Mouse (Mus musculus): Measurements from ENCODE around the gene Alkbh6. TPM values are rescaled to one million over a fixed set of nuclear protein-coding genes. Genes with fewer than 3 reads are reported as not detected.

Alkbh6 gene
- polyA plus RNA-seq, 1 experiment: 28.7 TPM

DNA sequence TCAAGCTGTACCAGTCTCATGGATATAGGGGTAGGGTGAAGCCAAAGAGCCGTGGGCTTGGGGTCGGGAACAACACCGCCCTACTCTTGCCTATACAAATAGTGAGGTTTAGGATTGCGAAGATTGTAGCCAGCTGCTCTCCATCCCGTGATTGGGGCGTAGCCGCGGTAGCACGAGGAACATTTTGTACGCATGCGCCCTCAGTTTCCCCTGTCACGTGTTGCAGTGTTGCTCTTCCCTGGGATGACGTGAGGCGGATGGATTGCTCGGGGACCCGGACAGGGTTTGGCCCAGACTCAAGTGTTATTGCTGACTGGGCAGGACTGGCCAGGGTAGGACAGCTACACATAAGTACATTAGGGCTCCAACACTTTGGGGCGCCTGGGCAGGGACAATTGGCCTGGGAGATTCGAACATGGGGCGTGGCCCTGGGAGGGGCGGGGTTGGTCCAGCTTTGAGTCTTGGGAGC is 27.8 kb upstream of the Alkbh6 start:
- Histone ChIP-seq H3K79me2 (ENCODE audit: control insufficient read depth, insufficient read depth) (peaks cover 9% of the 10 kb centered on the region), H3ac (ENCODE audit: control insufficient read depth, insufficient read length, low read depth) (peak overlapping the region; percentile 13), H3K4me3 (ENCODE audit: insufficient read depth, poor library complexity, severe bottlenecking) (peak overlapping the region; percentile 49), H3K79me3 (ENCODE audit: low read depth) (no peaks in the 10 kb centered on the region), H3K27me3 (ENCODE audit: control insufficient read depth, insufficient read depth, insufficient read length) (no peaks in the 10 kb centered on the region), H3K36me3 (ENCODE audit: control insufficient read depth, insufficient read depth) (no peaks in the 10 kb centered on the region)
- no peak for TF ChIP-seq CTCF (IDR thresholded peaks at IDR 0.05; ENCODE audit: control insufficient read depth, insufficient read depth, insufficient read length)
- TF ChIP-seq MYOG (IDR thresholded peaks at IDR 0.05; ENCODE audit: control insufficient read depth, extremely low read depth, insufficient read length): no peak
- TF ChIP-seq CEBPB (IDR thresholded peaks at IDR 0.05; ENCODE audit: low read depth): no peak
- TF ChIP-seq MAX (IDR thresholded peaks at IDR 0.05): peak; percentile 82
- TF ChIP-seq MYOD1 (IDR thresholded peaks at IDR 0.05; ENCODE audit: control insufficient read depth, insufficient read length, low read depth): no peak
- TF ChIP-seq FOSL1 (IDR thresholded peaks at IDR 0.05; ENCODE audit: insufficient read depth, low read length, poor library complexity, severe bottlenecking): no peak
- TF ChIP-seq USF1 (IDR thresholded peaks at IDR 0.05; ENCODE audit: low read depth): peak; percentile 100

DNA sequence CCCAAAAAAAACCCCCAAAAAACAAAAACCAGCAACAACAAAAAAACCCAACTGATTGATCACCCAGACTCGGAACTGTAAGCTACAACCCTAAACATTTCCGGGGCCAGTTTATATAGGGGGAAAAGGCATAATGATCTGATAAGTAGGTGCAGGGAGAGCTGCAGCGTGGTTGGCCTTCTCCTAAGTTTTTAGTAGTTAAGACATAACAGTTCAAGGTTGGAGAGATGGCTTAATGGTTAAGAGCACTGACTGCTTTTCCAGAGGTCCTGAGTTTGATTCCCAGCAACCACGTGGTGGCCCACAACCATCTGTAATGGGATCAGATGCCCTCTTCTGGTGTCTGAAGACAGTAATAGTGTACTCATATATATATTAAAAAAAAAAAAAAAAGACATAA is 27.0 kb upstream of the Alkbh6 start:
- peak overlapping the region; percentile 49 for H3K4me3 ChIP-seq (ENCODE audit: insufficient read depth, poor library complexity, severe bottlenecking)

DNA sequence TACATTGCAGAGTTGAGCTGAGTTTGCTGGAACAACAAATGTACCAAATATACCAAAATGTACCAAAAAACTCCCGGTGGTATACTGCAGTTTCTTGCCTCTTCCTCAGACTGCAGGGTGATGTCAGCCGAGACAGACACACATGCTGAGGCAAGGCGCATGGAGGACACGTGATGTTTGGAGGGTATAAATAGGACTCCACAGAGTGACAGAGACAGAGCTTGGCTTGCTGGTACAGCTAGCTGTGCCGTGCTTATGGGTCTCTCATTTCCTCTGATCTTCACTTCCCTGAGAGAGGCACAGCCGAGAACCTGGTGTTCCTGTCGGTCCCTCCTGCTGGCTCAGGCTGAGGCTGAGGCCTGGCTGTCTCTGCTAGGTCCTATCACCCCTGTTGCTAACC is 25.8 kb upstream of the Alkbh6 start:
- H3ac ChIP-seq (ENCODE audit: control insufficient read depth, insufficient read length, low read depth): no peak overlapping the region
- no peak overlapping the region for H3K4me3 ChIP-seq (ENCODE audit: insufficient read depth, poor library complexity, severe bottlenecking)
- peaks cover 9% of the 10 kb centered on the region for H3K79me2 ChIP-seq (ENCODE audit: control insufficient read depth, insufficient read depth)
- no peaks in the 10 kb centered on the region for H3K79me3 ChIP-seq (ENCODE audit: low read depth)
- no peaks in the 10 kb centered on the region for H3K36me3 ChIP-seq (ENCODE audit: control insufficient read depth, insufficient read depth)
- peaks cover 4% of the 10 kb centered on the region for H3K27me3 ChIP-seq (ENCODE audit: control insufficient read depth, insufficient read depth, insufficient read length)
- TF ChIP-seq CEBPB (IDR thresholded peaks at IDR 0.05; ENCODE audit: low read depth) (no peak), CTCF (IDR thresholded peaks at IDR 0.05; ENCODE audit: control insufficient read depth, insufficient read depth, insufficient read length) (no peak), MAX (IDR thresholded peaks at IDR 0.05) (no peak), FOSL1 (IDR thresholded peaks at IDR 0.05; ENCODE audit: insufficient read depth, low read length, poor library complexity, severe bottlenecking) (no peak), USF1 (IDR thresholded peaks at IDR 0.05; ENCODE audit: low read depth) (no peak), MYOG (IDR thresholded peaks at IDR 0.05; ENCODE audit: control insufficient read depth, extremely low read depth, insufficient read length) (no peak), MYOD1 (IDR thresholded peaks at IDR 0.05; ENCODE audit: control insufficient read depth, insufficient read length, low read depth) (no peak)

More for the DNA sequence above, 27.0 kb upstream of the Alkbh6 start:
- TF ChIP-seq CTCF (IDR thresholded peaks at IDR 0.05; ENCODE audit: control insufficient read depth, insufficient read depth, insufficient read length): no peak
- TF ChIP-seq USF1 (IDR thresholded peaks at IDR 0.05; ENCODE audit: low read depth): no peak
- no peak for TF ChIP-seq FOSL1 (IDR thresholded peaks at IDR 0.05; ENCODE audit: insufficient read depth, low read length, poor library complexity, severe bottlenecking)
- no peak for TF ChIP-seq MYOD1 (IDR thresholded peaks at IDR 0.05; ENCODE audit: control insufficient read depth, insufficient read length, low read depth)
- TF ChIP-seq MAX (IDR thresholded peaks at IDR 0.05): no peak
- TF ChIP-seq MYOG (IDR thresholded peaks at IDR 0.05; ENCODE audit: control insufficient read depth, extremely low read depth, insufficient read length): no peak
- TF ChIP-seq CEBPB (IDR thresholded peaks at IDR 0.05; ENCODE audit: low read depth): no peak
- Histone ChIP-seq H3K36me3 (ENCODE audit: control insufficient read depth, insufficient read depth) (no peaks in the 10 kb centered on the region), H3K79me2 (ENCODE audit: control insufficient read depth, insufficient read depth) (peaks cover 9% of the 10 kb centered on the region), H3K79me3 (ENCODE audit: low read depth) (no peaks in the 10 kb centered on the region), H3ac (ENCODE audit: control insufficient read depth, insufficient read length, low read depth) (no peak overlapping the region), H3K27me3 (ENCODE audit: control insufficient read depth, insufficient read depth, insufficient read length) (no peaks in the 10 kb centered on the region)

DNA sequence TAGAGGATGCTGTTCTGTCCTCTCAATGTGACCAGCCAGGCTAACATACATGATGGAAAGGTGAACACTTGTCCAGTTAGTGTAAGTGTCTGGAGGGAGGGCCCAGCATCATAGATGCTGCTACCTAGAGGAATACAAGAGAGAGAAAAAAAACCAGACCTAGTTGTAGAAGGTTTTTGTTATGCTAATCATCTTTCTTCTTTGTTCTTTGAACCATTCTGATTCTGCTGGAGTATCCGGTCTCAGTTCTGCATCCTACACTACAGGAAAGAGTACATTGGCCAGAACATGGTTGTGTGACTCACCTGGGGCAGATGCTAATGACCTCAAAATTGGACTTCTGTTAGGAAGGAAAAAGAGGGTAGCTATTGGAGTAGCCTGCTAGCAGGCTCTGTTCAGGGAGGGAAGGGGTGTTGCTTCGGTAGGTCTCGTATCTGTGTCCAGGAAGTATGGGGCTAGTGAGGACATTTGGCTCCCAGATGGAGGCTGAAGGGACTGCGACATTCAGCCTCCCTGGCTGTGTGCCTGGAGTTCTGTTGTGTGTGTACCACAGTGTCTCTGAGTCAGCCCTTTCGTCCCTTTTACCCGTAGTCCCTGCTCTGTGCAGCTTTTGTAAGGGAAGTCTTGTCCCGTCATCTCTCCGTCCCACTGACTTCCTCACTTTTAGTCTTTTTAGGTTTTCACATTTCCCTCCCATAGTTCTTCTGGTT is 21.7 kb upstream of the Alkbh6 start:
- peaks cover 19% of the 10 kb centered on the region for H3K27me3 ChIP-seq (ENCODE audit: control insufficient read depth, insufficient read depth, insufficient read length)
- no peaks in the 10 kb centered on the region for H3K79me3 ChIP-seq (ENCODE audit: low read depth)
- TF ChIP-seq MAX (IDR thresholded peaks at IDR 0.05) (no peak), USF1 (IDR thresholded peaks at IDR 0.05; ENCODE audit: low read depth) (no peak), CEBPB (IDR thresholded peaks at IDR 0.05; ENCODE audit: low read depth) (no peak), CTCF (IDR thresholded peaks at IDR 0.05; ENCODE audit: control insufficient read depth, insufficient read depth, insufficient read length) (no peak), MYOG (IDR thresholded peaks at IDR 0.05; ENCODE audit: control insufficient read depth, extremely low read depth, insufficient read length) (no peak), MYOD1 (IDR thresholded peaks at IDR 0.05; ENCODE audit: control insufficient read depth, insufficient read length, low read depth) (no peak), FOSL1 (IDR thresholded peaks at IDR 0.05; ENCODE audit: insufficient read depth, low read length, poor library complexity, severe bottlenecking) (no peak)
- no peaks in the 10 kb centered on the region for H3K36me3 ChIP-seq (ENCODE audit: control insufficient read depth, insufficient read depth)
- no peak overlapping the region for H3ac ChIP-seq (ENCODE audit: control insufficient read depth, insufficient read length, low read depth)
- H3K79me2 ChIP-seq (ENCODE audit: control insufficient read depth, insufficient read depth): no peaks in the 10 kb centered on the region
- no peak overlapping the region for H3K4me3 ChIP-seq (ENCODE audit: insufficient read depth, poor library complexity, severe bottlenecking)

DNA sequence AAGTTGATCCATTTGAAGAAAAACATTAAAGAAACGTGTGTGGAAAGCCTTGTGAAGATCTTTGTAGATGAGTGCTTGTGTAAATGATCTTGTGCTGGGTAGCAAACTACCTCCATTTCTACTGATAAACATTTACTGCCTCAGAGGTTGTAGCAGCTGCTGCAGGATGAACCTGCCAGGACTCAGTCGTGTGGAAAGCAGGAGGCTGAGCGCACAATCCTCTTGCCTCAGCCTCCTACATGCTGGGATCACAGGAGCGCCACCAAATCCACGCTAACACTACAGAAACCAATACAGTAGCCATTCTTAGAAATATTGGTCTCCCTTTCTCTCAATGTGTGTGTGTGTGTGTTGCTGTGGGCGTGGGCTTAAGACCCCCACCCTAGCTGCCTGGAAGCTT is 20.5 kb upstream of the Alkbh6 start:
- peaks cover 19% of the 10 kb centered on the region for H3K27me3 ChIP-seq (ENCODE audit: control insufficient read depth, insufficient read depth, insufficient read length)
- TF ChIP-seq CTCF (IDR thresholded peaks at IDR 0.05; ENCODE audit: control insufficient read depth, insufficient read depth, insufficient read length): no peak
- TF ChIP-seq FOSL1 (IDR thresholded peaks at IDR 0.05; ENCODE audit: insufficient read depth, low read length, poor library complexity, severe bottlenecking): no peak
- TF ChIP-seq MYOD1 (IDR thresholded peaks at IDR 0.05; ENCODE audit: control insufficient read depth, insufficient read length, low read depth): no peak
- TF ChIP-seq MYOG (IDR thresholded peaks at IDR 0.05; ENCODE audit: control insufficient read depth, extremely low read depth, insufficient read length): no peak
- TF ChIP-seq MAX (IDR thresholded peaks at IDR 0.05): no peak
- no peak for TF ChIP-seq CEBPB (IDR thresholded peaks at IDR 0.05; ENCODE audit: low read depth)
- TF ChIP-seq USF1 (IDR thresholded peaks at IDR 0.05; ENCODE audit: low read depth): no peak
- no peak overlapping the region for H3ac ChIP-seq (ENCODE audit: control insufficient read depth, insufficient read length, low read depth)
- H3K79me2 ChIP-seq (ENCODE audit: control insufficient read depth, insufficient read depth): no peaks in the 10 kb centered on the region
- no peaks in the 10 kb centered on the region for H3K79me3 ChIP-seq (ENCODE audit: low read depth)
- H3K36me3 ChIP-seq (ENCODE audit: control insufficient read depth, insufficient read depth): no peaks in the 10 kb centered on the region
- H3K4me3 ChIP-seq (ENCODE audit: insufficient read depth, poor library complexity, severe bottlenecking): no peak overlapping the region
